Mouse (Mus musculus) G1E-ER4 (cell line): ENCODE measurements around the gene Junb. TPM values are rescaled to one million over a fixed set of nuclear protein-coding genes. Genes with fewer than 3 reads are reported as not detected.
A peak's percentile ranks its signal among the peaks of the same experiment; 100 is the strongest.

Experiments used
- GATA1 ChIP-seq: IDR thresholded peaks from one replicate; pipeline ENCODE4 v1.8.0; 2012; ENCODE audit warnings: low read length, inconsistent platforms
- polyA plus RNA-seq: library from polyadenylated mRNA; stranded (reverse); fragments of >175 nt; gene quantifications from 2 replicates; pipeline ENCODE4 v1.2.3, GENCODE M21; 2012

Gene Junb
- polyA plus RNA-seq, 1 experiment, result 95.2 TPM

GRCm38 (mm10) chr8:84996978-84997377 lies 18.5 kb upstream of the Junb start:
- no peak for TF ChIP-seq GATA1

GRCm38 (mm10) chr8:84995680-84996079 lies 17.2 kb upstream of the Junb start:
- TF ChIP-seq GATA1, result no peak

GRCm38 (mm10) chr8:84994375-84994774 lies 15.9 kb upstream of the Junb start:
- TF ChIP-seq GATA1, result no peak

- no peak for TF ChIP-seq GATA1
Observed at GRCm38 (mm10) chr8:84990836-84991235, 12.3 kb upstream of the Junb start.

- TF ChIP-seq GATA1, result no peak
Observed at GRCm38 (mm10) chr8:84990349-84990748, 11.8 kb upstream of the Junb start, which contains the start of gene Hook2. Gene Hook2, plus strand, starts transcription at chr8:84990603.

- no peak for TF ChIP-seq GATA1
Observed at GRCm38 (mm10) chr8:84989810-84990209, 11.3 kb upstream of the Junb start.

GRCm38 (mm10) chr8:84989311-84989731 lies 10.8 kb upstream of the Junb start:
- no peak for TF ChIP-seq GATA1

- TF ChIP-seq GATA1, result no peak
Observed at GRCm38 (mm10) chr8:84987903-84988302, 9.4 kb upstream of the Junb start.

- no peak for TF ChIP-seq GATA1
Observed at GRCm38 (mm10) chr8:84987388-84987787, 8.9 kb upstream of the Junb start.

- TF ChIP-seq GATA1, result peak; percentile 90
Observed at GRCm38 (mm10) chr8:84986379-84986945, 7.9 kb upstream of the Junb start.

GRCm38 (mm10) chr8:84985684-84986378 lies 7.3 kb upstream of the Junb start:
- TF ChIP-seq GATA1, result no peak

- TF ChIP-seq GATA1, result no peak
Observed at GRCm38 (mm10) chr8:84985049-84985683, 6.6 kb upstream of the Junb start.

GRCm38 (mm10) chr8:84984294-84985048 lies 6.0 kb upstream of the Junb start:
- no peak for TF ChIP-seq GATA1

- TF ChIP-seq GATA1, result no peak
Observed at GRCm38 (mm10) chr8:84982499-84983011, 4.0 kb upstream of the Junb start.

GRCm38 (mm10) chr8:84981644-84982498 lies 3.4 kb upstream of the Junb start:
- no peak for TF ChIP-seq GATA1
